Mouse (Mus musculus) liver, embryonic 14.5 days (tissue): ENCODE results near the gene Psmc4.

Source experiments
- CTCF ChIP-seq: IDR thresholded peaks from 2 replicates; pipeline ENCODE4 v1.5.1; 2016; ENCODE audit warnings: antibody characterized with exemption, low read depth, control low read depth
- EP300 ChIP-seq: IDR thresholded peaks from 2 replicates; pipeline ENCODE4 v1.6.1; 2016; ENCODE audit warnings: antibody characterized with exemption, low read depth

- TF ChIP-seq EP300 (no peak), CTCF (no peak)
Observed at GRCm38 (mm10) chr7:28013549-28014444, 36.1 kb downstream of the Psmc4 start, which contains the start of gene Zfp850.
